In the genomic region with DNA sequence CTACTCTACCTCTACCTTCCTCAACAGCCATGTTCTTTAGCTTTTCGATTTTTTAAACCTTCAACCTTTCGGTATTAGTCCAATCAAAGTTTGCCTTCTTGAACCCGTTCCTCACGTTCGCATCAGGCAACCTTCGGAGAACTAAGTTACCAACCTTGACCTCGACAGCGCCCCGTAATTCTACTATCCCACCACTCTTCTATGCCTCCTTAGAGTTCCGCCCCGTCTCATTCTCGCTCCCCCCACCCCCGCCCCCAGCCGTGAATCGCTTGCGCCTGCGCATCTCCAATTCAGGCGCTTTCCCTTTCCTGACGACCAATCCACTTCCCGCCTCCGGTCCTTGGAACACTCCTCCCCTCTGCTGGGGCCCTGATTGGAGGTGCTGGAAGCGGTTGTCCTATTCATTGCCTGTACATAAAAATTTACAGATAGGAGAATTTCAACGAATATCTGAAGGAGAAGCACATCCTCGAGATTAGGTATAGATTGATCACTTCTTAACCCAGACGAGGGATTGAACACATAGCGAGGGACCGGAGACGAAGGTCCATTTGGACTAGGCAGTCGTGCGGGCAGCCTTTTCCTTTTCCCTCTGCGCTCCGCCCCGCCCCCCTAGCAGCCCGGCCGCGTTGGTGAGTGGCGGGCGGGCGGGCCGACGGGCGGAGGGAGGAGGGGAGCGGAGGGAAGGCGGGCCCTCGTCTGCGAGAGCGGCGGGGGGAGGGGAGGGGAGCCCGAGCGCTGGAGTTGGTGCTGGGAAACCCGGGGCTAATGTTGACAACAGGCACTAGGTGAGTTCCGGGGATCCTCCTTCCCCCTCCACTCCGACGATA, we compare ENCODE assay signal across 8 mouse cellular contexts. TPM values are rescaled to one million over a fixed set of nuclear protein-coding genes. Genes with fewer than 3 reads are reported as not detected.
DNase-seq lines count a peak whose midpoint lies in the region; ATAC-seq lines count a peak whose summit lies in the region.

Gene Upf2, plus strand, starts transcription at position 704 of the 830 bp plus-strand sequence.

- peak; percentile 87 for ATAC-seq in inflammation-experienced regulatory T-cells, adult 6 months
- peak; percentile 86 for ATAC-seq in megakaryocyte-erythroid progenitor cell, adult 5-6 weeks (replicated peaks; ENCODE audit: low FRiP score, low TSS enrichment, poor library complexity, severe bottlenecking)

- peak; percentile 95 to 98 for DNase-seq in adrenal gland, adult (ENCODE audit: inconsistent age in 2 of 2, low spot score in 1 of 2)
- peak; percentile 97 for DNase-seq in embryo, embryonic 10.5 days (ENCODE audit: low spot score)
- DNase-seq in gastrocnemius, postnatal 14 days: peak; percentile 96
- DNase-seq in left cerebral cortex, postnatal 10 days (ENCODE audit: extremely low spot score in 1 of 2, low spot score in 2 of 2): peak; percentile 93 to 99
- peak; percentile 92 for DNase-seq in right cerebral cortex, postnatal 25 days
- peak; percentile 93 to 96 for DNase-seq in urinary bladder, postnatal 4 days (ENCODE audit: low spot score in 2 of 2)

- intact Hi-C loops in gastrocnemius, postnatal 14 days (cut with DNase I; ENCODE audit: low total_unique reads): no loop called here
- intact Hi-C loops in left cerebral cortex, postnatal 10 days (cut with DNase I): no loop called here

RNA-seq across cellular contexts. Expression of gene Upf2, which starts in this region (rescaled TPM):
- total RNA-seq in gastrocnemius, postnatal 14 days (2021): 10 to 100 TPM; 12.1 to 12.8 TPM
- polyA plus RNA-seq in inflammation-experienced regulatory T-cells, adult 6 months (2017; shearing (Covaris generic)): 10 to 100 TPM; 16.7 to 20.1 (median 17.3) TPM
- total RNA-seq in left cerebral cortex, postnatal 10 days (2021): 10 to 100 TPM; 15.8 to 17.6 TPM
- total RNA-seq in megakaryocyte-erythroid progenitor cell, adult 5-6 weeks (2014; fragmentation: Nextera tagmentation): 26.7 and 28.0 TPM in 2 replicates
- 29.3 and 51.9 TPM in 2 replicates for total RNA-seq in megakaryocyte-erythroid progenitor cell, adult 5-6 weeks (2017)

Comparison
In these comparisons a context has a peak if more than half of its experiments do, and no peak if none do; other contexts are left out.
1. Peak in every context shown above with its lines: DNase-seq and ATAC-seq.